Mouse (Mus musculus): ENCODE results near the gene Zc3h12c.

GRCm38 (mm10) chr9:52125225-52125624 lies 43.1 kb downstream of the Zc3h12c start:
- TF ChIP-seq CTCF (conservative IDR thresholded peaks at IDR 0.05; ENCODE audit: low read length) (no peak), NANOG (IDR thresholded peaks at IDR 0.05; ENCODE audit: borderline replicate concordance, low read length) (no peak)

All from E14TG2a.4 (cell line).